7 mouse cellular contexts compared by ENCODE assay signal in genomic region chr4:116073146-116073545, GRCm38 (mm10). TPM values are rescaled to one million over a fixed set of nuclear protein-coding genes. Genes with fewer than 3 reads are reported as not detected.
DNase-seq lines count a peak whose midpoint lies in the region; ATAC-seq and TF ChIP-seq lines count a peak whose summit lies in the region.

No protein-coding gene starts in this region.

- H3K4me3 ChIP-seq in liver, adult 2 months (ENCODE audit: insufficient read depth, low read depth, low read length), result no peak overlapping the region
- peak overlapping the region; percentile 24; the same call in 1 of the 2 replicates for H3K4me3 ChIP-seq in intestine, embryonic 16.5 days (ENCODE audit: low read length)

- no peaks in the 10 kb centered on the region for H3K27me3 ChIP-seq in liver, adult 2 months (ENCODE audit: control insufficient read depth, insufficient read depth, low read length)
- H3K27me3 ChIP-seq in intestine, embryonic 16.5 days (replicated peaks; ENCODE audit: control insufficient read depth, insufficient read depth, low read length), result no peaks in the 10 kb centered on the region

- WGBS in liver, adult 2 months, result 40% methylated on average over 4 of the region's 4 CpGs
- WGBS in intestine, embryonic 16.5 days, result 51% methylated on average over 4 of the region's 4 CpGs

- peaks cover 26% of the 10 kb centered on the region for H3K79me2 ChIP-seq in liver, adult 2 months (ENCODE audit: control insufficient read depth, insufficient read depth, low read length)

- peaks cover 15% of the 10 kb centered on the region for H3K4me1 ChIP-seq in liver, adult 2 months (ENCODE audit: control insufficient read depth, insufficient read depth, low read length)
- H3K4me1 ChIP-seq in intestine, embryonic 16.5 days (ENCODE audit: control insufficient read depth, insufficient read depth, low read length), result peaks cover 23% of the 10 kb centered on the region

- TF ChIP-seq POLR2A in liver, adult 2 months (IDR thresholded peaks at IDR 0.05; ENCODE audit: extremely low read depth, insufficient read depth, low read length), result no peak

- H3K9me3 ChIP-seq in intestine, embryonic 16.5 days (ENCODE audit: control insufficient read depth, low read length), result no peaks in the 10 kb centered on the region

- H3K4me2 ChIP-seq in intestine, embryonic 16.5 days (ENCODE audit: low read depth, low read length), result peak overlapping the region; percentile 9

- DNase-seq in liver, adult 2 months (ENCODE audit: extremely low read depth, low read depth, low spot score), result peak; percentile 61
- DNase-seq in liver, result no peak
- DNase-seq in c-Kit-positive CD71-positive TER-119-positive erythroid progenitor cells, embryonic 14.5 days (ENCODE audit: low spot score), result peak; percentile 46
- DNase-seq in retina, postnatal 1 day, result peak; percentile 43
- DNase-seq in spleen, postnatal 10 days (ENCODE audit: low spot score in 2 of 2), result no peak
- DNase-seq in right cerebral cortex, adult 2 months (ENCODE audit: low spot score in 2 of 2), result no peak

- no peak overlapping the region for H3K9ac ChIP-seq in liver, adult 2 months (ENCODE audit: low read depth, low read length)
- H3K9ac ChIP-seq in intestine, embryonic 16.5 days (ENCODE audit: low read depth, low read length), result 0 out of 2 replicates have a peak overlapping the region, but pooled peaks have one; percentile 1

- no peak for ATAC-seq in intestine, embryonic 16.5 days

- H3K27ac ChIP-seq in liver, adult 2 months (replicated peaks; ENCODE audit: insufficient read depth, low read depth, low read length), result no peak overlapping the region
- no peak overlapping the region for H3K27ac ChIP-seq in intestine, embryonic 16.5 days (ENCODE audit: low read length)

- H3K36me3 ChIP-seq in liver, adult 2 months (ENCODE audit: control insufficient read depth, insufficient read depth, low read length), result peaks cover 26% of the 10 kb centered on the region
- H3K36me3 ChIP-seq in intestine, embryonic 16.5 days (ENCODE audit: control insufficient read depth, insufficient read depth, low read length), result peaks cover 20% of the 10 kb centered on the region

- no peak for TF ChIP-seq CTCF in liver, adult 2 months (IDR thresholded peaks at IDR 0.05; ENCODE audit: low read depth, low read length)

RNA-seq across cellular contexts. Expression of gene Uqcrh, which starts 1.7 kb away (rescaled TPM):
- total RNA-seq in liver, adult 2 months (2014; rRNA removed), result 528 and 609 TPM in 2 replicates
- polyA plus RNA-seq in liver, adult 2 months (2012; rRNA removed), result 158 and 193 TPM in 2 replicates
- polyA plus RNA-seq in intestine, embryonic 16.5 days (2015; fragmentation: Nextera tagmentation; extraction: Ambion mirVana), result 745 and 751 TPM in 2 replicates

RNA-seq across cellular contexts. Expression of gene Lrrc41, which starts 1.9 kb away (rescaled TPM):
- total RNA-seq in liver, adult 2 months (2014; rRNA removed), result 18.5 and 25.2 TPM in 2 replicates
- 36.5 and 45.8 TPM in 2 replicates for polyA plus RNA-seq in liver, adult 2 months (2012; rRNA removed)
- 77.4 and 79.3 TPM in 2 replicates for polyA plus RNA-seq in intestine, embryonic 16.5 days (2015; fragmentation: Nextera tagmentation; extraction: Ambion mirVana)

RNA-seq across cellular contexts. Expression of gene Nsun4, which starts 19.5 kb away (rescaled TPM):
- 14.5 and 15.0 TPM in 2 replicates for total RNA-seq in liver, adult 2 months (2014; rRNA removed)
- 8.9 and 11.8 TPM in 2 replicates for polyA plus RNA-seq in liver, adult 2 months (2012; rRNA removed)
- polyA plus RNA-seq in intestine, embryonic 16.5 days (2015; fragmentation: Nextera tagmentation; extraction: Ambion mirVana), result 39.8 and 41.7 TPM in 2 replicates

RNA-seq across cellular contexts. Expression of gene Rad54l, which starts 50.3 kb away (rescaled TPM):
- total RNA-seq in liver, adult 2 months (2014; rRNA removed), result 0.18 and 0.40 TPM in 2 replicates
- 0.06 and 0.11 TPM in 2 replicates for polyA plus RNA-seq in liver, adult 2 months (2012; rRNA removed)
- 21.7 and 24.4 TPM in 2 replicates for polyA plus RNA-seq in intestine, embryonic 16.5 days (2015; fragmentation: Nextera tagmentation; extraction: Ambion mirVana)

RNA-seq across cellular contexts. Expression of gene Pomgnt1, which starts 50.5 kb away (rescaled TPM):
- 14.7 and 15.4 TPM in 2 replicates for total RNA-seq in liver, adult 2 months (2014; rRNA removed)
- polyA plus RNA-seq in liver, adult 2 months (2012; rRNA removed), result 15.2 and 19.1 TPM in 2 replicates
- 35.2 and 39.9 TPM in 2 replicates for polyA plus RNA-seq in intestine, embryonic 16.5 days (2015; fragmentation: Nextera tagmentation; extraction: Ambion mirVana)

Comparison
In these comparisons a context has a peak if more than half of its experiments do, and no peak if none do; other contexts are left out.
1. DNase-seq: peak in liver, adult 2 months (single experiment), c-Kit-positive CD71-positive TER-119-positive erythroid progenitor cells, embryonic 14.5 days (single experiment) and retina, postnatal 1 day (single experiment); none in liver (single experiment), spleen, postnatal 10 days (0 of 2) and right cerebral cortex, adult 2 months (0 of 2).